Mouse (Mus musculus): ENCODE results near the gene Dppa4. TPM values are rescaled to one million over a fixed set of nuclear protein-coding genes. Genes with fewer than 3 reads are reported as not detected.

The Dppa4 gene
- polyA plus RNA-seq, 1 experiment from 2014 or later: not detected

DNA sequence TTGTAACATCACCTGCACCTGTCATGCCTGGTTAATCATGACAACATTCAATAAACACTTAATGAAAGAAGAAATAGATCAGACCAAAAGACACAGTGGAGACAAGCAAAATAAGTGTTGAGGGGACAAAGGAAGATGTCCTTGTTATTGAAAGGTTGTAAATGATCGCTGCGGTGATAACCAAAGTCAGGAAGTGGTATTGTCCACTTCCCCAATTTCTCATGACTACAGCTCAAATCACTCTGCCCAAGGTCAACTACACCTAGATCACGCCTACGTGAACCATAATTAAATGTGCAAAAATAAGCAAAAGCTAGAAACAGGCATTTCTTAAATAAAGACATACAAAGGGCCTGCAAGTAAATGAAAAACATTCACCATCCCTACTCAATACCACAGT is 24.0 kb upstream of the Dppa4 start:
- Histone ChIP-seq H3K27me3 (replicated peaks; ENCODE audit: control insufficient read depth, insufficient read depth, low read length) (no peaks in the 10 kb centered on the region), H3K4me2 (replicated peaks; ENCODE audit: low read depth) (no peak overlapping the region), H3K27ac (ENCODE audit: low read depth, low read length) (no peak overlapping the region), H3K4me1 (replicated peaks; ENCODE audit: control insufficient read depth, insufficient read depth, low read length) (no peaks in the 10 kb centered on the region), H3K36me3 (ENCODE audit: control insufficient read depth, insufficient read depth) (no peaks in the 10 kb centered on the region), H3K4me3 (ENCODE audit: low read depth, low read length) (no peak overlapping the region), H3K9me3 (ENCODE audit: control insufficient read depth) (no peaks in the 10 kb centered on the region), H3K9ac (ENCODE audit: low read depth, low read length) (no peak overlapping the region)
- WGBS: 88% methylated on average over 4 of the region's 4 CpGs
- ATAC-seq: no peak
- TF ChIP-seq CTCF (IDR thresholded peaks at IDR 0.05; ENCODE audit: low read depth): no peak

DNA sequence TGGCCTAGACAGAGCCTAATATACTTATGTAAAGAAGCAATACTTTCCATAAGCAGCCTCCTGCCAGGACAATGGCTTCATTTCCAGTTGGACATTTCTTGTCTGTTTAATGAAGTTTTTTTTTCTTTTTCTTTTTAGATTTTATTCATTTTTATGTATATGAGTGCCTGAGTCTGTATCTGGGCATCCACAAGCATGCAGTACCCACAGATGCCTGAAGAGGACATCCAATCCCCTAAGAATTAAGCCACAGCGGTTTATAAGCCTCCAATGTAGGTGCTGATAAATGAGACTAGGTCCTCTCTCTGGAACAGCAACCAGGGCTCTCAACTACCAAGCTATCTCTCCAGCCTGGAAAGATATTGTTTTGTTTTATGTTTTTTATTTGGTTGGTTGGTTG is 20.6 kb upstream of the Dppa4 start:
- Histone ChIP-seq H3K9me3 (ENCODE audit: control insufficient read depth) (no peaks in the 10 kb centered on the region), H3K27ac (ENCODE audit: low read depth, low read length) (no peak overlapping the region), H3K27me3 (replicated peaks; ENCODE audit: control insufficient read depth, insufficient read depth, low read length) (no peaks in the 10 kb centered on the region), H3K4me2 (replicated peaks; ENCODE audit: low read depth) (no peak overlapping the region), H3K4me3 (ENCODE audit: low read depth, low read length) (no peak overlapping the region), H3K4me1 (replicated peaks; ENCODE audit: control insufficient read depth, insufficient read depth, low read length) (no peaks in the 10 kb centered on the region), H3K9ac (ENCODE audit: low read depth, low read length) (no peak overlapping the region), H3K36me3 (ENCODE audit: control insufficient read depth, insufficient read depth) (no peaks in the 10 kb centered on the region)
- ATAC-seq: no peak
- TF ChIP-seq CTCF (IDR thresholded peaks at IDR 0.05; ENCODE audit: low read depth): 0 out of 2 replicates have a peak, but pooled peaks have one; percentile 12
- 86% methylated on average over 1 of the region's 1 CpGs for WGBS

- ATAC-seq: no peak
- H3K4me3 ChIP-seq (ENCODE audit: low read depth, low read length): no peak overlapping the region
- no peaks in the 10 kb centered on the region for H3K27me3 ChIP-seq (replicated peaks; ENCODE audit: control insufficient read depth, insufficient read depth, low read length)
- 80% methylated on average over 4 of the region's 4 CpGs for WGBS
- no peak overlapping the region for H3K9ac ChIP-seq (ENCODE audit: low read depth, low read length)
- no peak for TF ChIP-seq CTCF (IDR thresholded peaks at IDR 0.05; ENCODE audit: low read depth)
- no peaks in the 10 kb centered on the region for H3K9me3 ChIP-seq (ENCODE audit: control insufficient read depth)
- H3K4me2 ChIP-seq (replicated peaks; ENCODE audit: low read depth): no peak overlapping the region
- H3K27ac ChIP-seq (ENCODE audit: low read depth, low read length): no peak overlapping the region
- H3K36me3 ChIP-seq (ENCODE audit: control insufficient read depth, insufficient read depth): no peaks in the 10 kb centered on the region
- H3K4me1 ChIP-seq (replicated peaks; ENCODE audit: control insufficient read depth, insufficient read depth, low read length): no peaks in the 10 kb centered on the region
Measured at GRCm38 (mm10) chr16:48265856-48266255, 17.7 kb upstream of the Dppa4 start.

DNA sequence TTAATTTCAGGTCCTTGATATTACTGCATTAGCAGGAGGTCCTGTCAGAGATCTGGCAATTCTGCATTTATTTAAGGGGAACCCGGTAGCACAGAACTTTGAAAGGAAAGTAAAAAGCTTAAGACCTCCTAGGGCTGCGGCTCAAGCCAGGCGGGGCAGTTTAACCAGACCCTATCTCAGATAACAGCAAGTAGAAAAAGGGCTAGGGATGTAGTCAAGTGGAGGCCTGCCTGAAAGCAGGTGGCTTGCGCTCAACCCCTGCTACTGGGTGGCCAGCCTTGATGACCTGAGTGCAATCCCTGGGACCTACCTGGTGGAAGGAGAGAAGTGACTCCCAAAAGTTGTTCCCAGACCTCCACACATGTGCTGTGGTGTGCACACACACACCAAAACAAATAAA is 6.6 kb upstream of the Dppa4 start:
- Histone ChIP-seq H3K4me3 (ENCODE audit: low read depth, low read length) (no peak overlapping the region), H3K27me3 (replicated peaks; ENCODE audit: control insufficient read depth, insufficient read depth, low read length) (no peaks in the 10 kb centered on the region), H3K36me3 (ENCODE audit: control insufficient read depth, insufficient read depth) (no peaks in the 10 kb centered on the region), H3K27ac (ENCODE audit: low read depth, low read length) (no peak overlapping the region), H3K4me2 (replicated peaks; ENCODE audit: low read depth) (no peak overlapping the region), H3K4me1 (replicated peaks; ENCODE audit: control insufficient read depth, insufficient read depth, low read length) (no peaks in the 10 kb centered on the region), H3K9me3 (ENCODE audit: control insufficient read depth) (peaks cover 3% of the 10 kb centered on the region; the same call in 1 of the 2 replicates), H3K9ac (ENCODE audit: low read depth, low read length) (no peak overlapping the region)
- no peak for TF ChIP-seq CTCF (IDR thresholded peaks at IDR 0.05; ENCODE audit: low read depth)
- ATAC-seq: no peak
- 72% methylated on average over 4 of the region's 4 CpGs for WGBS

DNA sequence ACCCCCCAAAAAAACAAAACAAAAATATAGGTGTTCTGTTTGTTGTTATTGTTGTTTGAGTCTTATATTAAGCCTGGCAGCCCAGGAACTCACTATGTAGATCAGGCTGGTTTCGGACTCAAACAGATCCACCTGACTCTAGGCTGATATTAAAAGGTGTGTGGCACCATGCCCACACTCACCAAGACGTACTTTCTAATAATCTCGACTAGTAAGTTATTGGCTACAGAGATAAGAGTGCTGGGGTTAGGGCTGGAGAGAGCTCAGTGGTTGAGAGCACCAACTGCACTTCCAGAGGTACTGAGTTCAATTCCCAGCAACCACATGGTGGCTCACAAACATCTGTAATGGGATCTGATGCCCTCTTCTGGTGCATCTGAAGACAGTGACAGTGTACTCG is 2.6 kb upstream of the Dppa4 start:
- 89% methylated on average over 4 of the region's 4 CpGs for whole genome bisulfite sequencing
- Histone ChIP-seq H3K27ac (ENCODE audit: low read depth, low read length) (no peak overlapping the region), H3K4me1 (replicated peaks; ENCODE audit: control insufficient read depth, insufficient read depth, low read length) (no peaks in the 10 kb centered on the region), H3K9me3 (ENCODE audit: control insufficient read depth) (no peaks in the 10 kb centered on the region), H3K27me3 (replicated peaks; ENCODE audit: control insufficient read depth, insufficient read depth, low read length) (no peaks in the 10 kb centered on the region), H3K4me2 (replicated peaks; ENCODE audit: low read depth) (no peak overlapping the region), H3K9ac (ENCODE audit: low read depth, low read length) (no peak overlapping the region), H3K4me3 (ENCODE audit: low read depth, low read length) (no peak overlapping the region), H3K36me3 (ENCODE audit: control insufficient read depth, insufficient read depth) (no peaks in the 10 kb centered on the region)
- TF ChIP-seq CTCF (IDR thresholded peaks at IDR 0.05; ENCODE audit: low read depth): no peak
- no peak for ATAC-seq

- Histone ChIP-seq H3K27ac (ENCODE audit: low read depth, low read length) (no peak overlapping the region), H3K4me3 (ENCODE audit: low read depth, low read length) (no peak overlapping the region), H3K4me1 (replicated peaks; ENCODE audit: control insufficient read depth, insufficient read depth, low read length) (no peaks in the 10 kb centered on the region), H3K9ac (ENCODE audit: low read depth, low read length) (no peak overlapping the region), H3K36me3 (ENCODE audit: control insufficient read depth, insufficient read depth) (no peaks in the 10 kb centered on the region), H3K27me3 (replicated peaks; ENCODE audit: control insufficient read depth, insufficient read depth, low read length) (no peaks in the 10 kb centered on the region), H3K4me2 (replicated peaks; ENCODE audit: low read depth) (no peak overlapping the region), H3K9me3 (ENCODE audit: control insufficient read depth) (no peaks in the 10 kb centered on the region)
- 67% methylated on average over 1 of the region's 1 CpGs for WGBS
- TF ChIP-seq CTCF (IDR thresholded peaks at IDR 0.05; ENCODE audit: low read depth): no peak
- ATAC-seq: no peak
Measured at GRCm38 (mm10) chr16:48282801-48283200, 732 bp upstream of the Dppa4 start.

DNA sequence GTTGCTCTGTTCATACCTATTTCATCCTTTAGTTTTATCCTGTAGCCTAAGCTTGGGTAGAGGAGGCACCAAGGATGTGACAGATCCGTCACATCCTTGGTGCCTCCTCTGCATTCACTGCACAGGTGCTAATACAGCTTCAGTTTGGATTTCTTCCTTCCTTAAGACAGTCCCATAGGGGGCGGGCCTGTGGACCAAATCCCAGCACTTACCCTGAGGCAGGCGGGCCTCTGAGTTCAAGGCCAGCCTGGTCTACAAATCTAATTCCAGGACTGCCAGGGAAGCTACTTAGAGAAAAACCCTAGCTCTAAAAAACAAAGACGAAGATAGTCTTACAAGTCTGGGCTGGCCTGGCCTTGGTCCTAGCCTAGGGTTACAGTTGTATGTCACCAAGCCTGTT is 2.0 kb downstream of the Dppa4 start:
- H3K27ac ChIP-seq (ENCODE audit: low read depth, low read length): no peak overlapping the region
- WGBS: 92% methylated on average over 4 of the region's 4 CpGs
- H3K4me3 ChIP-seq (ENCODE audit: low read depth, low read length): no peak overlapping the region
- no peaks in the 10 kb centered on the region for H3K4me1 ChIP-seq (replicated peaks; ENCODE audit: control insufficient read depth, insufficient read depth, low read length)
- no peak for ATAC-seq
- no peak overlapping the region for H3K4me2 ChIP-seq (replicated peaks; ENCODE audit: low read depth)
- no peak overlapping the region for H3K9ac ChIP-seq (ENCODE audit: low read depth, low read length)
- no peaks in the 10 kb centered on the region for H3K27me3 ChIP-seq (replicated peaks; ENCODE audit: control insufficient read depth, insufficient read depth, low read length)
- TF ChIP-seq CTCF (IDR thresholded peaks at IDR 0.05; ENCODE audit: low read depth): no peak
- H3K36me3 ChIP-seq (ENCODE audit: control insufficient read depth, insufficient read depth): no peaks in the 10 kb centered on the region
- H3K9me3 ChIP-seq (ENCODE audit: control insufficient read depth): no peaks in the 10 kb centered on the region

Measured in intestine, postnatal 0 days (tissue).